ENCODE assay signal across 24 mouse cellular contexts in genomic region chr7:16608961-16609360, GRCm38 (mm10). TPM values are rescaled to one million over a fixed set of nuclear protein-coding genes. Genes with fewer than 3 reads are reported as not detected.
DNase-seq lines count a peak whose midpoint lies in the region; ATAC-seq and TF ChIP-seq lines count a peak whose summit lies in the region.
"Had no signal": no experiment of that assay in that cellular context is flagged by ENCODE, and none has a peak within 500 bp of the region (broad histone marks: within the 10 kb centered on the region; RNA-seq: fewer than 3 reads in every experiment).

No protein-coding gene starts in this region.

- TF ChIP-seq CTCF in gastrocnemius, adult 2 months (IDR thresholded peaks at IDR 0.05), result no peak
- no peak for TF ChIP-seq CTCF in lung, embryonic 14.5 days (IDR thresholded peaks at IDR 0.05; ENCODE audit: low read depth)
- no peak for TF ChIP-seq CTCF in lung, adult 2 months (IDR thresholded peaks at IDR 0.05; ENCODE audit: insufficient read depth, low read length)
- no peak for TF ChIP-seq CTCF in Patski (IDR thresholded peaks at IDR 0.05)

- no peak overlapping the region for H3K9ac ChIP-seq in lung, embryonic 14.5 days
- H3K9ac ChIP-seq in midbrain, embryonic 11.5 days (ENCODE audit: low read length), result no peak overlapping the region
- H3K9ac ChIP-seq: forebrain, embryonic 13.5 days; heart, embryonic 12.5 days; heart, embryonic 15.5 days; hindbrain, embryonic 14.5 days had no signal

- CTCF ChIA-PET in Patski (lab: Charles Lee), result interaction anchor here (1.6 to 1.8 kb wide), 2 partner anchors 23 to 64 kb away, joined by 4 to 5 read pairs; no protein-coding TSS in a partner anchor

- intact Hi-C loops in gastrocnemius, adult 2 months (cut with DNase I), result no loop called here

- no peak for TF ChIP-seq POLR2A in lung, adult 2 months (IDR thresholded peaks at IDR 0.05; ENCODE audit: borderline replicate concordance, extremely low read depth, low read depth, low read length)

- no peaks in the 10 kb centered on the region for H3K27me3 ChIP-seq in lung, embryonic 14.5 days (ENCODE audit: insufficient read depth, low read length)
- no peaks in the 10 kb centered on the region for H3K27me3 ChIP-seq in Patski
- no peaks in the 10 kb centered on the region for H3K27me3 ChIP-seq in midbrain, embryonic 11.5 days (ENCODE audit: control insufficient read depth, insufficient read depth, low read length)
- H3K27me3 ChIP-seq: forebrain, embryonic 13.5 days; heart, embryonic 12.5 days; heart, embryonic 15.5 days had no signal

- no peak for ATAC-seq in lung, embryonic 14.5 days (ENCODE audit: insufficient read depth)
- peak; percentile 79 for ATAC-seq in Patski
- ATAC-seq in midbrain, embryonic 11.5 days (ENCODE audit: low FRiP score), result no peak
- ATAC-seq: forebrain, embryonic 13.5 days; forebrain, embryonic 16.5 days had no signal

- H3K36me3 ChIP-seq in lung, embryonic 14.5 days (ENCODE audit: insufficient read depth), result no peaks in the 10 kb centered on the region
- no peaks in the 10 kb centered on the region; the same call in 1 of the 2 replicates for H3K36me3 ChIP-seq in midbrain, embryonic 11.5 days (ENCODE audit: control insufficient read depth, insufficient read depth, low read length)
- H3K36me3 ChIP-seq: heart, embryonic 15.5 days had no signal

- peak overlapping the region; percentile 100 for H3K27ac ChIP-seq in gastrocnemius, adult 2 months
- H3K27ac ChIP-seq in lung, embryonic 14.5 days (ENCODE audit: low read depth), result 0 out of 2 replicates have a peak overlapping the region, but pooled peaks have one; percentile 6
- H3K27ac ChIP-seq in midbrain, embryonic 11.5 days (ENCODE audit: low read depth, low read length), result no peak overlapping the region
- H3K27ac ChIP-seq: forebrain, embryonic 10.5 days; forebrain, embryonic 13.5 days; heart, embryonic 15.5 days; hindbrain, embryonic 10.5 days; hindbrain, embryonic 14.5 days had no signal

- no peaks in the 10 kb centered on the region for H3K9me3 ChIP-seq in lung, embryonic 14.5 days (ENCODE audit: low read depth, low read length)
- no peaks in the 10 kb centered on the region for H3K9me3 ChIP-seq in midbrain, embryonic 11.5 days (ENCODE audit: control insufficient read depth, low read length)
- H3K9me3 ChIP-seq: heart, embryonic 12.5 days; heart, embryonic 15.5 days had no signal

- H3K4me2 ChIP-seq in lung, embryonic 14.5 days, result no peak overlapping the region
- H3K4me2 ChIP-seq in midbrain, embryonic 11.5 days, result no peak overlapping the region
- H3K4me2 ChIP-seq: forebrain, embryonic 13.5 days; heart, embryonic 12.5 days; heart, embryonic 15.5 days; hindbrain, embryonic 14.5 days had no signal

- no peak for DNase-seq in gastrocnemius, adult 2 months
- no peak for DNase-seq in gastrocnemius, adult 8-10 months (ENCODE audit: low spot score in 2 of 2)
- DNase-seq in lung, embryonic 14.5 days, result no peak
- no peak for DNase-seq in lung, postnatal 10 days
- DNase-seq in lung, postnatal 25 days (ENCODE audit: low spot score), result peak; percentile 41
- no peak for DNase-seq in lung, adult 2 months
- no peak for DNase-seq in Patski (ENCODE audit: low read depth, low spot score)
- no peak for DNase-seq in midbrain, embryonic 11.5 days (ENCODE audit: low spot score, missing footprints)
- DNase-seq: adrenal gland, postnatal 10 days; adrenal gland, postnatal 36 days; cerebellum, adult 18-20 months; cerebellum, adult 9-10 months; cerebellum, postnatal 14 days; gastrocnemius, postnatal 25 days; heart, adult 18-20 months; heart, postnatal 10 days; heart, postnatal 36 days had no signal

- no peak overlapping the region for H3K4me3 ChIP-seq in gastrocnemius, adult 2 months
- H3K4me3 ChIP-seq in lung, embryonic 14.5 days (ENCODE audit: low read depth, low read length), result no peak overlapping the region
- no peak overlapping the region for H3K4me3 ChIP-seq in lung, adult 2 months (replicated peaks; ENCODE audit: extremely low read depth, low read depth, low read length)
- no peak overlapping the region for H3K4me3 ChIP-seq in midbrain, embryonic 11.5 days (ENCODE audit: low read depth, low read length)
- H3K4me3 ChIP-seq: forebrain, embryonic 10.5 days; forebrain, embryonic 13.5 days; heart, embryonic 12.5 days; heart, embryonic 15.5 days; hindbrain, embryonic 10.5 days had no signal

- in situ Hi-C loops in Patski (cut with MboI; ENCODE audit: low pct_unique_long_range_greater_than_20kb), result no loop called here

- H3K4me1 ChIP-seq in lung, embryonic 14.5 days (ENCODE audit: insufficient read depth), result peaks cover 35% of the 10 kb centered on the region
- peaks cover 28% of the 10 kb centered on the region for H3K4me1 ChIP-seq in lung, adult 2 months (ENCODE audit: control insufficient read depth, insufficient read depth, low read length)
- H3K4me1 ChIP-seq in midbrain, embryonic 11.5 days (ENCODE audit: control insufficient read depth, insufficient read depth, low read length), result peaks cover 23% of the 10 kb centered on the region

- 76% methylated on average over 1 of the region's 1 CpGs for WGBS in lung, embryonic 14.5 days
- WGBS in lung, adult 2 months, result 80% methylated on average over 1 of the region's 1 CpGs
- WGBS in midbrain, embryonic 11.5 days, result 92% methylated on average over 1 of the region's 1 CpGs

- POLR2A ChIA-PET in Patski (lab: Charles Lee), result no interaction called here

RNA-seq across cellular contexts. Expression of gene Arhgap35, which starts 5.8 kb away (rescaled TPM):
- total RNA-seq in gastrocnemius, adult 2 months (2021), result 10 to 100 TPM; 19.3 to 20.6 TPM
- total RNA-seq in gastrocnemius, adult 8-10 months (2022), result 10 to 100 TPM; 18.1 to 27.8 (median 23.0) TPM
- 29.6 and 30.5 TPM in 2 replicates for polyA plus RNA-seq in lung, embryonic 14.5 days (2014; fragmentation: Nextera tagmentation; extraction: Ambion mirVana)
- polyA plus RNA-seq in lung, adult 2 months (2012; rRNA removed), result 22.3 and 27.2 TPM in 2 replicates
- 53.1 TPM for polyA plus RNA-seq in Patski (2021)
- 32.5 and 33.3 TPM in 2 replicates for polyA plus RNA-seq in midbrain, embryonic 11.5 days (2014; fragmentation: Nextera tagmentation; extraction: Ambion mirVana)
